Mouse (Mus musculus) midbrain, embryonic 11.5 days (tissue): ENCODE measurements around the gene Zmiz1. TPM values are rescaled to one million over a fixed set of nuclear protein-coding genes. Genes with fewer than 3 reads are reported as not detected.

Experiments
- ATAC-seq: fragments of 200-750 bp; cut with Nextera tagmentation; 2 replicates; pipeline ENCODE4 v1.8.0; 2017; ENCODE audit warnings: moderate TSS enrichment, moderate library complexity; ENCODE audit not compliant: low FRiP score
- DNase-seq: peaks from one replicate; pipeline ENCODE4 v3.0.0; 2015; ENCODE audit warnings: low spot score; ENCODE audit errors: missing footprints
- H3K27ac ChIP-seq: fragments of 300-500 bp; sonication (generic); 2 replicates; pipeline ENCODE4 v1.5.1; 2014; ENCODE audit warnings: low read depth, low read length
- H3K27me3 ChIP-seq: fragments of 300-500 bp; sonication (generic); 2 replicates; pipeline ENCODE4 v1.6.1; 2014; ENCODE audit warnings: mild to moderate bottlenecking, low read length, moderate library complexity, mixed read lengths; ENCODE audit not compliant: control insufficient read depth, insufficient read depth
- H3K36me3 ChIP-seq: fragments of 300-500 bp; sonication (generic); 2 replicates; pipeline ENCODE4 v1.6.1; 2014; ENCODE audit warnings: mild to moderate bottlenecking, low read length, moderate library complexity, mixed read lengths; ENCODE audit not compliant: control insufficient read depth, insufficient read depth
- H3K4me1 ChIP-seq: fragments of 300-500 bp; sonication (generic); 2 replicates; pipeline ENCODE4 v1.6.1; 2014; ENCODE audit warnings: low read length; ENCODE audit not compliant: control insufficient read depth, insufficient read depth
- H3K4me2 ChIP-seq: fragments of 300-500 bp; sonication (generic); 2 replicates; pipeline ENCODE4 v1.6.1; 2014; ENCODE audit warnings: mild to moderate bottlenecking, moderate library complexity
- H3K4me3 ChIP-seq: fragments of 300-500 bp; sonication (generic); 2 replicates; pipeline ENCODE4 v1.5.1; 2014; ENCODE audit warnings: low read depth, low read length
- H3K9ac ChIP-seq: fragments of 300-500 bp; sonication (generic); 2 replicates; pipeline ENCODE4 v1.6.1; 2014; ENCODE audit warnings: low read length
- H3K9me3 ChIP-seq: fragments of 300-500 bp; sonication (generic); 2 replicates; pipeline ENCODE4 v1.6.1; 2016; ENCODE audit warnings: low read length; ENCODE audit not compliant: control insufficient read depth
- WGBS: fragments of 180-500 bp; shearing (Covaris S2); extraction: QIAGEN DNeasy Blood & Tissue Kit; methylation state at CpG from one replicate; pipeline ENCODE4 v1.1.7; 2014; 5-methylcytosine and 5-hydroxymethylcytosine counted together
- polyA plus RNA-seq: library from polyadenylated mRNA; unstranded; fragments of >200 nt; fragmentation: Nextera tagmentation; extraction: Ambion mirVana; gene quantifications from 2 replicates; pipeline ENCODE4 v1.2.1, GENCODE M21; 2014

Zmiz1 gene
- polyA plus RNA-seq, 1 experiment from 2014 or later, result 51.5 TPM

GRCm38 (mm10) chr14:25500511-25501120, 41.6 kb downstream of the Zmiz1 start:
- no peak for ATAC-seq
- Histone ChIP-seq H3K4me1 (peaks cover 47% of the 10 kb centered on the region), H3K9me3 (no peaks in the 10 kb centered on the region), H3K36me3 (peaks cover 11% of the 10 kb centered on the region; the same call in 1 of the 2 replicates), H3K4me2 (no peak overlapping the region), H3K27me3 (no peaks in the 10 kb centered on the region), H3K27ac (no peak overlapping the region), H3K9ac (no peak overlapping the region), H3K4me3 (no peak overlapping the region)
- 48% methylated on average over 3 of the region's 3 CpGs for WGBS
- no peak for DNase-seq

GRCm38 (mm10) chr14:25501481-25501880, 42.5 kb downstream of the Zmiz1 start:
- H3K4me3 ChIP-seq, result no peak overlapping the region
- no peaks in the 10 kb centered on the region for H3K27me3 ChIP-seq
- H3K36me3 ChIP-seq, result peaks cover 11% of the 10 kb centered on the region; the same call in 1 of the 2 replicates
- H3K4me2 ChIP-seq, result no peak overlapping the region
- ATAC-seq (no peak), DNase-seq (no peak)
- no peak overlapping the region for H3K27ac ChIP-seq
- WGBS, result 94% methylated on average over 5 of the region's 5 CpGs
- H3K9ac ChIP-seq, result no peak overlapping the region
- no peaks in the 10 kb centered on the region for H3K9me3 ChIP-seq
- H3K4me1 ChIP-seq, result peaks cover 39% of the 10 kb centered on the region

GRCm38 (mm10) chr14:25502355-25502754, 43.4 kb downstream of the Zmiz1 start:
- ATAC-seq (no peak), DNase-seq (no peak)
- Histone ChIP-seq H3K9me3 (no peaks in the 10 kb centered on the region), H3K27ac (no peak overlapping the region), H3K4me2 (no peak overlapping the region), H3K27me3 (no peaks in the 10 kb centered on the region), H3K4me1 (peaks cover 31% of the 10 kb centered on the region), H3K36me3 (peaks cover 14% of the 10 kb centered on the region; the same call in 1 of the 2 replicates), H3K4me3 (no peak overlapping the region), H3K9ac (no peak overlapping the region)
- 88% methylated on average over 3 of the region's 3 CpGs for WGBS

- no peak overlapping the region for H3K9ac ChIP-seq
- peaks cover 20% of the 10 kb centered on the region for H3K4me1 ChIP-seq
- WGBS, result 83% methylated on average over 3 of the region's 3 CpGs
- no peak overlapping the region for H3K4me2 ChIP-seq
- H3K27ac ChIP-seq, result no peak overlapping the region
- DNase-seq (no peak), ATAC-seq (no peak)
- no peak overlapping the region for H3K4me3 ChIP-seq
- peaks cover 14% of the 10 kb centered on the region; the same call in 1 of the 2 replicates for H3K36me3 ChIP-seq
- H3K27me3 ChIP-seq, result no peaks in the 10 kb centered on the region
- H3K9me3 ChIP-seq, result no peaks in the 10 kb centered on the region
These were observed 45.3 kb downstream of the Zmiz1 start for GRCm38 (mm10) chr14:25504241-25504640.

- Histone ChIP-seq H3K9me3 (no peaks in the 10 kb centered on the region), H3K4me2 (no peak overlapping the region), H3K27me3 (no peaks in the 10 kb centered on the region), H3K27ac (no peak overlapping the region), H3K4me1 (peaks cover 14% of the 10 kb centered on the region), H3K4me3 (no peak overlapping the region), H3K9ac (no peak overlapping the region), H3K36me3 (peaks cover 14% of the 10 kb centered on the region; the same call in 1 of the 2 replicates)
- no peak for DNase-seq
- WGBS, result 83% methylated on average over 6 of the region's 6 CpGs
- no peak for ATAC-seq
These were observed 46.3 kb downstream of the Zmiz1 start for GRCm38 (mm10) chr14:25505201-25505671.

- H3K27me3 ChIP-seq, result no peaks in the 10 kb centered on the region
- ATAC-seq (no peak), DNase-seq (no peak)
- no peak overlapping the region for H3K27ac ChIP-seq
- no peaks in the 10 kb centered on the region for H3K9me3 ChIP-seq
- H3K4me1 ChIP-seq, result peaks cover 32% of the 10 kb centered on the region
- peaks cover 11% of the 10 kb centered on the region; the same call in 1 of the 2 replicates for H3K36me3 ChIP-seq
- 76% methylated on average over 13 of the region's 13 CpGs for WGBS
- no peak overlapping the region for H3K4me2 ChIP-seq
- H3K4me3 ChIP-seq, result no peak overlapping the region
- H3K9ac ChIP-seq, result no peak overlapping the region
These were observed 49.2 kb downstream of the Zmiz1 start for GRCm38 (mm10) chr14:25508111-25508756.

GRCm38 (mm10) chr14:25508757-25509139, 49.8 kb downstream of the Zmiz1 start:
- Histone ChIP-seq H3K4me1 (peaks cover 37% of the 10 kb centered on the region), H3K9me3 (no peaks in the 10 kb centered on the region), H3K36me3 (peaks cover 10% of the 10 kb centered on the region; the same call in 1 of the 2 replicates), H3K27ac (no peak overlapping the region), H3K27me3 (no peaks in the 10 kb centered on the region), H3K4me2 (no peak overlapping the region), H3K4me3 (no peak overlapping the region), H3K9ac (no peak overlapping the region)
- DNase-seq, result no peak
- WGBS, result 83% methylated on average over 5 of the region's 5 CpGs
- no peak for ATAC-seq

- no peaks in the 10 kb centered on the region for H3K27me3 ChIP-seq
- WGBS, result 90% methylated on average over 20 of the region's 20 CpGs
- DNase-seq (no peak), ATAC-seq (no peak)
- H3K4me1 ChIP-seq, result peaks cover 37% of the 10 kb centered on the region
- no peak overlapping the region for H3K9ac ChIP-seq
- H3K9me3 ChIP-seq, result no peaks in the 10 kb centered on the region
- peaks cover 7% of the 10 kb centered on the region; the same call in 1 of the 2 replicates for H3K36me3 ChIP-seq
- no peak overlapping the region for H3K4me3 ChIP-seq
- no peak overlapping the region for H3K4me2 ChIP-seq
- H3K27ac ChIP-seq, result no peak overlapping the region
These were observed 50.6 kb downstream of the Zmiz1 start for GRCm38 (mm10) chr14:25509450-25510129.

GRCm38 (mm10) chr14:25510362-25510761, 51.4 kb downstream of the Zmiz1 start:
- H3K27ac ChIP-seq, result no peak overlapping the region
- H3K4me3 ChIP-seq, result no peak overlapping the region
- H3K36me3 ChIP-seq, result 0 out of 2 replicates have a peak, but pooled peaks cover 3% of the 10 kb centered on the region
- H3K9ac ChIP-seq, result no peak overlapping the region
- no peaks in the 10 kb centered on the region for H3K9me3 ChIP-seq
- no peaks in the 10 kb centered on the region for H3K27me3 ChIP-seq
- DNase-seq (no peak), ATAC-seq (no peak)
- peaks cover 37% of the 10 kb centered on the region for H3K4me1 ChIP-seq
- 74% methylated on average over 3 of the region's 3 CpGs for WGBS
- H3K4me2 ChIP-seq, result no peak overlapping the region
